Mouse (Mus musculus) heart, postnatal 25 days (tissue): ENCODE data around the gene Slc46a2. TPM values are rescaled to one million over a fixed set of nuclear protein-coding genes. Genes with fewer than 3 reads are reported as not detected.

ENCODE experiments used
- DNase-seq: peaks from one replicate; pipeline ENCODE4 v3.0.0; 2022; ENCODE audit warnings: low spot score
- intact Hi-C: fragments of 180-260 bp; cut with DNase I; formaldehyde crosslinking; loops from one replicate; pipeline ENCODE4 v1.15.1; 2025
- total RNA-seq, 2 experiments: library from RNA; stranded (reverse); gene quantifications; 2 replicates each; pipeline ENCODE4 v1.2.3; 2021

Slc46a2 gene
- total RNA-seq, 2 experiments from 2014 or later = 0.44 to 0.48 TPM

GRCm38 (mm10) chr4:59862335-59862734, 52.5 kb downstream of the Slc46a2 start:
- intact Hi-C loops = no loop called here
- DNase-seq = no peak

GRCm38 (mm10) chr4:59861871-59862270, 53.0 kb downstream of the Slc46a2 start:
- intact Hi-C loops = no loop called here
- no peak for DNase-seq

- intact Hi-C loops = no loop called here
Observed at GRCm38 (mm10) chr4:59860431-59860830, 54.4 kb downstream of the Slc46a2 start.

DNA sequence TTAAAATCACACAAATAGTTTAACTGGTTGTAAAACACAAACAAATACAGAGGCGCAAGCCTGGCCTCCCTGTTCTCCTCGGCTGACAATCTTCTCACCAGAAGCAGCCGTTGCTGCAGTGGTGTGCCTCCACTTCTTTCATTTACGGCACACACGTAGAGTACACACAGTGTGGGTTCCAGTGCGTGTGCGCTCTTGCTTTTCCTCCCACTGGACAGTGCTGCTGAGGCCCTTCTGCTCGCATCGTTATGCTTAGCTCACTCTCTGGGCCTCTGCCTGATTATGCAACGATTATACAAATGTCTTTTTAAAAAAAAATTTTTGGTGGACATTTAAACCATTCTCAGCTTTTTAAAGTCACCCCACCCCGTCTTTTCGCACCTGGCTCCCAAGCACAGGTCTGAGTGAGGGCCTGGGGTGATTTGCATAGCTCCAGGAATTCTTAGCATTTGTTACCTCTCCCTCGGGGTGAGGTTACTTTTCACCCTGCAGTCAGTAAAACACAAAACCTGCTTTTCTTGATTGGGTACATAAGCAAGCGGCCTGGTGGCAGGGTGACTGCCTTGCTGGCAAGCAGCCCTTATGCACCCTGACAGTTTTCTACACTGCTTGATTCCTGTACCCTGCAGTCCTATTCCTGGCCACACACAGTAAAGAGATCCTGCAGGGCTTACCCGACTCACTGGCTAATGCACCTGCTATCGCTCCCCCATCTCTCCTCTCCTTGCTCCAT, 55.0 kb downstream of the Slc46a2 start:
- intact Hi-C loops = loop anchor here (10.0 kb wide), 1 partner anchor 495 kb away; no protein-coding TSS in a partner anchor
- no peak for DNase-seq

More at GRCm38 (mm10) chr4:59860431-59860830, 54.4 kb downstream of the Slc46a2 start:
- DNase-seq = no peak

Other genes with a start within 250 kb of the Slc46a2 start
- gene Inip, start 113.5 kb downstream of the Slc46a2 start, total RNA-seq = 10 to 100 TPM in 1 of 2 experiments, 1 to 10 TPM in 1; 9.3 to 10.9 TPM
- 1 to 10 TPM; 6.0 to 7.9 TPM for gene Snx30, start 109.2 kb downstream of the Slc46a2 start, total RNA-seq
- not detected for gene Mup4, start 45.7 kb upstream of the Slc46a2 start, total RNA-seq
- not detected for gene Mup6, start 49.2 kb upstream of the Slc46a2 start, total RNA-seq
- not detected for gene Mup7, start 155.4 kb upstream of the Slc46a2 start, total RNA-seq
- gene Mup2, start 239.2 kb upstream of the Slc46a2 start, total RNA-seq = not detected